Mouse (Mus musculus): Measurements from ENCODE around the gene Fgfr2.

DNA sequence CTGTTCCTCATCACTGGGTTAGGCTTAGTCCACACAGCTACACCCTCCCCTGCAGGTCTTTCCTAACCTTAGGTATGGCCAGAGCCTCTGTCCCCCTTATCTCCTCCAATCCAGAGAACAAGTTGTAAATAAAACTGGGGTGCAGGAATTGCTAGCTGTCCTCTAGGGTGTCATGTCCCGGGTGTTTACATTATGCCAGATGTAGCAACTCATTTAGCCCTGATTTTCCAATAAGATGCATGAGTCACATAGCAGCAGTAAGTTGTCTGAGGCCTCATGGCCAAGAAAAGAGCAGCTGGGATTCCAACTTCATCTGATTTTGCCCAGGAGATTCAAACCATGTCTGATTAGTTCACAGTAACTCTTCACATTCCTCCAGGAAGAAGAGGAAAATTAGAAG, 658.3 kb downstream of the Fgfr2 start:
- TF ChIP-seq CTCF (IDR thresholded peaks at IDR 0.05; ENCODE audit: borderline replicate concordance, extremely low read depth, insufficient read depth, insufficient read length) (no peak), POLR2A (IDR thresholded peaks at IDR 0.05; ENCODE audit: borderline replicate concordance, extremely low read depth, insufficient read depth, insufficient read length, poor library complexity, severe bottlenecking) (no peak)

Measured in brain, embryonic 14.5 days (tissue).